Mouse (Mus musculus) 3134 (cell line): ENCODE measurements around the gene Rnpepl1.

ENCODE experiments used
- DNase-seq: peaks from one replicate; pipeline ENCODE4 v3.0.0-alpha.2; 2011; ENCODE audit warnings: low spot score; ENCODE audit not compliant: insufficient read length; ENCODE audit errors: extremely low read depth

The Rnpepl1 gene

GRCm38 (mm10) chr1:92906779-92907631, 3.6 kb upstream of the Rnpepl1 start, which contains the start of gene Dusp28:
Gene Dusp28, plus strand, starts transcription at chr1:92906981.
- DNase-seq, result peak; percentile 90

- DNase-seq, result no peak
Measured at GRCm38 (mm10) chr1:92907632-92908360, 2.8 kb upstream of the Rnpepl1 start.

- DNase-seq, result no peak
Measured at GRCm38 (mm10) chr1:92908664-92909063, 1.9 kb upstream of the Rnpepl1 start.

- no peak for DNase-seq
Measured at GRCm38 (mm10) chr1:92909068-92909467, 1.5 kb upstream of the Rnpepl1 start.

GRCm38 (mm10) chr1:92910925-92911720, 540 bp downstream of the Rnpepl1 start:
- peak; percentile 74 for DNase-seq

- peak; percentile 38 for DNase-seq
Measured at GRCm38 (mm10) chr1:92911721-92912138, 1.1 kb downstream of the Rnpepl1 start.

- no peak for DNase-seq
Measured at GRCm38 (mm10) chr1:92912286-92912685, 1.7 kb downstream of the Rnpepl1 start.

GRCm38 (mm10) chr1:92914239-92914638, 3.7 kb downstream of the Rnpepl1 start:
- DNase-seq, result no peak

GRCm38 (mm10) chr1:92914993-92915392, 4.4 kb downstream of the Rnpepl1 start:
- DNase-seq, result no peak

GRCm38 (mm10) chr1:92916725-92917124, 6.1 kb downstream of the Rnpepl1 start:
- DNase-seq, result no peak

GRCm38 (mm10) chr1:92919151-92919550, 8.6 kb downstream of the Rnpepl1 start:
- no peak for DNase-seq

GRCm38 (mm10) chr1:92919775-92920174, 9.2 kb downstream of the Rnpepl1 start:
- no peak for DNase-seq

- DNase-seq, result no peak
Measured at GRCm38 (mm10) chr1:92920474-92921200, 10.1 kb downstream of the Rnpepl1 start.

- no peak for DNase-seq
Measured at GRCm38 (mm10) chr1:92921496-92921895, 10.9 kb downstream of the Rnpepl1 start.

- no peak for DNase-seq
Measured at GRCm38 (mm10) chr1:92930171-92930706, 19.7 kb downstream of the Rnpepl1 start.

GRCm38 (mm10) chr1:92933611-92934010, 23.0 kb downstream of the Rnpepl1 start:
- no peak for DNase-seq

GRCm38 (mm10) chr1:92934182-92934827, 23.7 kb downstream of the Rnpepl1 start, which contains the start of gene Capn10:
Gene Capn10, plus strand, starts transcription at chr1:92934376.
- DNase-seq, result peak; percentile 94

- no peak for DNase-seq
Measured at GRCm38 (mm10) chr1:92935054-92935962, 24.7 kb downstream of the Rnpepl1 start.
